Mouse (Mus musculus) ovary, adult 18-20 months (tissue): ENCODE results near the gene Crygc.
A peak's percentile ranks its signal among the peaks of the same experiment; 100 is the strongest.

ENCODE experiments used
- DNase-seq: peaks from one replicate; pipeline ENCODE4 v3.0.0; 2022; ENCODE audit warnings: low spot score, mixed read lengths

The Crygc gene

GRCm38 (mm10) chr1:65073589-65073988 lies at the start of gene Crygc:
Crygc (minus strand) TSS chr1:65073689.
- DNase-seq: no peak

GRCm38 (mm10) chr1:65122574-65123372 lies 49.3 kb upstream of the Crygc start, which contains the start of gene D630023F18Rik:
D630023F18Rik (minus strand) TSS chr1:65123214.
- DNase-seq: no peak

GRCm38 (mm10) chr1:65119438-65119837 lies 45.9 kb upstream of the Crygc start, which contains the start of gene Gm28845:
Gm28845 (minus strand) TSS chr1:65119558.
- no peak for DNase-seq

GRCm38 (mm10) chr1:65118150-65118913 lies 44.8 kb upstream of the Crygc start:
- DNase-seq: no peak

- no peak for DNase-seq
These were observed 40.2 kb upstream of the Crygc start for GRCm38 (mm10) chr1:65113536-65114172.

GRCm38 (mm10) chr1:65112807-65113196 lies 39.3 kb upstream of the Crygc start:
- no peak for DNase-seq

GRCm38 (mm10) chr1:65112031-65112806 lies 38.7 kb upstream of the Crygc start:
- DNase-seq: peak; percentile 49

GRCm38 (mm10) chr1:65109756-65110435 lies 36.4 kb upstream of the Crygc start:
- no peak for DNase-seq

GRCm38 (mm10) chr1:65109196-65109595 lies 35.7 kb upstream of the Crygc start:
- DNase-seq: no peak

- no peak for DNase-seq
These were observed 34.3 kb upstream of the Crygc start for GRCm38 (mm10) chr1:65107654-65108279.

GRCm38 (mm10) chr1:65103273-65103672 lies 29.8 kb upstream of the Crygc start, which contains the start of gene Cryga:
Cryga (minus strand) TSS chr1:65103373.
- DNase-seq: no peak

GRCm38 (mm10) chr1:65096953-65097352 lies 23.5 kb upstream of the Crygc start:
- no peak for DNase-seq

GRCm38 (mm10) chr1:65091566-65091965 lies 18.1 kb upstream of the Crygc start:
- DNase-seq: no peak

GRCm38 (mm10) chr1:65090370-65090769 lies 16.9 kb upstream of the Crygc start:
- DNase-seq: peak; percentile 39

- no peak for DNase-seq
These were observed 15.3 kb upstream of the Crygc start for GRCm38 (mm10) chr1:65088567-65089356.

GRCm38 (mm10) chr1:65082188-65082587 lies 8.7 kb upstream of the Crygc start, which contains the start of gene Crygb:
Crygb (minus strand) TSS chr1:65082288.
- DNase-seq: no peak

GRCm38 (mm10) chr1:65075607-65076006 lies 2.1 kb upstream of the Crygc start:
- no peak for DNase-seq

GRCm38 (mm10) chr1:65067842-65068241 lies 5.6 kb downstream of the Crygc start:
- DNase-seq: no peak

GRCm38 (mm10) chr1:65064201-65064600 lies 9.3 kb downstream of the Crygc start:
- DNase-seq: no peak

- DNase-seq: no peak
These were observed 10.1 kb downstream of the Crygc start, which contains the start of gene Crygd for GRCm38 (mm10) chr1:65063352-65063751. Crygd (minus strand) TSS chr1:65063452.
